Mouse (Mus musculus): Measurements from ENCODE around the gene D430041D05Rik. TPM values are rescaled to one million over a fixed set of nuclear protein-coding genes. Genes with fewer than 3 reads are reported as not detected.

D430041D05Rik gene
- not detected in 2 replicates for polyA plus RNA-seq (2012; ENCODE audit: insufficient read depth, insufficient read length, missing spikeins)

DNA sequence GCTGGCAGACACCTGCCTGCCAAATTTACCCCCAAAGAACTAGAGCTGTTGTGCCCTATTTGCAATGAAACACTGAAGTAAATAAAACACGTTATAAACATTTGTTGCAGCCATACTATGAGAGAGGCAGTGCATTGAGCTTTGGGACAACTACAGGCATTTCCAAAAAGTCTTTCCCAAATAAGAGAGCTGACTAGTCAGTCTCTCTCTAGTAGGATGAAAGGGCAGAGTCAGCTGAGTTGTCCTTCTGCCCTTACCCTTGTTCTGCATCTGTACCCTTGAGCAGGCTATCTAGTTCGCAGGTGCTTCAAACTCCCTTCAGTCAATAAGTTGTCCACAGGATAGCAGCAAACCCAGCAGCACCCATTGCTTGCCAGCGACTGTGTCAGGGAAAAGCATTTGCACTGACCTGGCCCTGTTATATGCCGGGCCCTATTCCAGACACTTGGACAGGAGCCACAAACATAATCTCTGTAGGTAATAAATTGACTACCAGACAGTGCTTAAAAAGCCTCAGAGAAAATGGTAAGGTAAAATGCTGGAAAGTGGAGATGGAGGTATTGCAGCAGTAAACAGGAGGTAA lies at the start of gene D430041D05Rik:
TSS of gene D430041D05Rik (minus strand) at position 51 of the 583 bp plus-strand sequence.
- TF ChIP-seq POLR2A (IDR thresholded peaks at IDR 0.05; ENCODE audit: borderline replicate concordance, low read depth, low read length) (no peak), CTCF (IDR thresholded peaks at IDR 0.05; ENCODE audit: low read depth, low read length) (no peak)
- H3K4me1 ChIP-seq (ENCODE audit: control insufficient read depth, insufficient read depth, low read length): no peaks in the 10 kb centered on the region
- no peak within 1 kb of the TSS for H3K27ac ChIP-seq (ENCODE audit: insufficient read depth, low read depth, low read length)
- peak within 1 kb of the TSS; percentile 24 for H3K4me3 ChIP-seq (ENCODE audit: insufficient read depth, low read length)

DNA sequence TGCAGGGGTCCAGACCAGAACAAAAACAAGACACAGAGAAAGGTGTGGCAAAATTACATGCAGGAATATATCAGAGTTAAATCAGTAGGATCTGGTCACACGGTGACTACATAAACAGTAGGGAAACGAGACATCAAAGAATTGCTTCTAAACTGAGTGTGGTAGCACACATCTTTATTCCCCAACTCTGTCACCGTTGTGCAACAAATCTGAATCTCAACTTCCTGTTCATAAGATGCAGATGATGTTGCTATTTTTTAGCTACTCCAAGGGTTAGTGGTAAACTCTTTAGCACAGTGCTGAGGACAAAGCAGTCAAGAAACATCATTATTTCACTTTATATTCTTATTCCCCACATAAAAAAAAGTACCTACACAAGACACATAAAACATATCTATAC lies 49.2 kb upstream of the D430041D05Rik start:
- H3K4me3 ChIP-seq (ENCODE audit: insufficient read depth, low read length): no peak overlapping the region
- TF ChIP-seq POLR2A (IDR thresholded peaks at IDR 0.05; ENCODE audit: borderline replicate concordance, low read depth, low read length) (no peak), CTCF (IDR thresholded peaks at IDR 0.05; ENCODE audit: low read depth, low read length) (no peak)
- peaks cover 24% of the 10 kb centered on the region for H3K4me1 ChIP-seq (ENCODE audit: control insufficient read depth, insufficient read depth, low read length)
- no peak overlapping the region for H3K27ac ChIP-seq (ENCODE audit: insufficient read depth, low read depth, low read length)

DNA sequence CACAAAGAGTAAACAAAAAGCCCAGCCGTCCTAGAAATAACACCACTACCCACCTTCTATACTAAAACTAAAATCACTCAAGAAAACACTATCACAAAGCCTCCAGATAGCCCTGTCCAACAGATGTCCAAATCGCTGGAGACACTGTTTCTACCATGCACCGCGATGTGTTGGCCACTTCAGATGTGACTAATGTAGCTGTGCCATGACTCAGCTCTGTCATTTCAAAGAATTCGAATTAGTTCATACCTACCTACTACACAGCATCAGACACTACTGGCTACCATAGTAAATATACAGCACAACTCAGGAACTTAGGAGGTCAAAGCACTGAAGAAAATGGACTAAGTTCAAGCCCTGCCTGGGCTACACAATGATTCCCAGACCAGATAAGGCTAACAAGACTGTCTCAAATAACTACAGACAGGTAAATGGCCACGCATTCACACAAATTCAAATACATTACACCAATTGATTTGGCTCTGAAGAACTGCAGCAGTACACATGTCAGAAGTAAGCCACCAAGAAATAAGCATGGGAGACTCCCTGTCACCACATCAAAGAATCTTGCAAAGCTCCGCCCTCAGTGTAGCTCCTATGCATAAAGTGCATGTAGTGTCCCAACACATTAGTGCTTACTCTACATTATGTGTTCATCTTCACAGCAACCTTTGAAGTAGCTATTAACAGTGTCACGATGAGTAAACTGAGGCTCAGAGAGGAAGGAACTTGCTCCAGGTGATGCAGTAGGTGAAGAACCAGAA lies 47.9 kb upstream of the D430041D05Rik start:
- Histone ChIP-seq H3K4me1 (ENCODE audit: control insufficient read depth, insufficient read depth, low read length) (peaks cover 31% of the 10 kb centered on the region), H3K27ac (ENCODE audit: insufficient read depth, low read depth, low read length) (no peak overlapping the region), H3K4me3 (ENCODE audit: insufficient read depth, low read length) (no peak overlapping the region)
- TF ChIP-seq CTCF (IDR thresholded peaks at IDR 0.05; ENCODE audit: low read depth, low read length): no peak
- no peak for TF ChIP-seq POLR2A (IDR thresholded peaks at IDR 0.05; ENCODE audit: borderline replicate concordance, low read depth, low read length)

DNA sequence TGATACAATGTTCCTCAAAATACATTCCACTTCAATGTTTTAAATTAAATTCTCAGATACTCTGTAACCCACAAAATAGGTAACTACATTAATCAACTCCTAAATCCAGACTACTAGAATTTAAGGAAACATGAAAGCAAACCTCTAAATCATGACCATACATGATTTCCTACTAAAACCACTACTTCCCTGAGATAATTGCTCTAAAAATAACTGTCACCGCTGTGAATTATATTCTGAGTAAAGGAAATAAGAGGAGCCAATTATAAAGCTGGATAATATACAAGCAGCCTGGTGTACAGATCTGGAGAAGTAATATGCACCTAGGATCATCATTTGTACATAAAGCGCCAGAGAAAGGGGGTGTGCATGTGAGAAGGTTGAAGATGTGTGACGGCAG lies 46.3 kb upstream of the D430041D05Rik start:
- H3K27ac ChIP-seq (ENCODE audit: insufficient read depth, low read depth, low read length): no peak overlapping the region
- H3K4me3 ChIP-seq (ENCODE audit: insufficient read depth, low read length): no peak overlapping the region
- TF ChIP-seq CTCF (IDR thresholded peaks at IDR 0.05; ENCODE audit: low read depth, low read length): no peak
- TF ChIP-seq POLR2A (IDR thresholded peaks at IDR 0.05; ENCODE audit: borderline replicate concordance, low read depth, low read length): no peak
- H3K4me1 ChIP-seq (ENCODE audit: control insufficient read depth, insufficient read depth, low read length): peaks cover 31% of the 10 kb centered on the region

DNA sequence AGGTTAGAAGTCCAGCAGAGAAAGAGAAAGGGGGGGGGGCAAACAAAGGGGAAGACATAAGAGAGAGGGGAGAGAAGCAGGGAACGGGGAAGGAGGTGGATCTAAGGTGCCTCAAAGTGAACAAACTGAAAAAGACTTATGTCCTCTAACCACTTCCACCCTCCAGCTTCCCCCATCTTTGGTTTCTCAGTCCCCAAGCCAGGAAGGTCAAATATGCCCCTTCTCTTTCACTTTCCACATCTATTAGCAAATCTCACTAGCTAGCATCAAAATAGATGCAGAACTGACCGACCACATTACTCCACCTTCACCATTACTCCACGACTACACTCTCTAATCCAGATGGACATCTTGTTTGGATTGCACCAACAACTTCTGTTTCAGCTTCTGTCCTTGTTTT lies 39.9 kb upstream of the D430041D05Rik start:
- TF ChIP-seq CTCF (IDR thresholded peaks at IDR 0.05; ENCODE audit: low read depth, low read length): no peak
- TF ChIP-seq POLR2A (IDR thresholded peaks at IDR 0.05; ENCODE audit: borderline replicate concordance, low read depth, low read length): no peak

DNA sequence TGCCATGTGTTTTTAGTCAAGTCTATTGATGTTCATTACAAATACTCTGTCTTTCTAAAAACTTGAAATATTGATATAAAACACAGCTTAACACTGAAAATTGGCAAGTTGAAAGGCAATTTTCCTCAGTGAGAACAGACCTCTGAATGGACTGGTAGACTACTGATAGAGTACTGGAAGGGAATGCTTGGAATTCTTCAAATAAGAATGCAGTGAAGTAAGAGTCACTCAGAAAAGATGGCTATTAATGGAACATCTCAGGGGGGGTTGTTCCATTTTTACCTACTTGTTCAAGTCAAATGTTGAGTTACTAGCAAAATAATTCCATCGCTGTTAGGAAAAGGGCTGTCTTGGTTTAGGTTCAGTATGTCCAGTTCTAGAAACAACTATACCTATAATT lies 38.4 kb upstream of the D430041D05Rik start:
- no peak overlapping the region for H3K4me3 ChIP-seq (ENCODE audit: insufficient read depth, low read length)
- no peak overlapping the region for H3K27ac ChIP-seq (ENCODE audit: insufficient read depth, low read depth, low read length)
- no peak for TF ChIP-seq CTCF (IDR thresholded peaks at IDR 0.05; ENCODE audit: low read depth, low read length)
- TF ChIP-seq POLR2A (IDR thresholded peaks at IDR 0.05; ENCODE audit: borderline replicate concordance, low read depth, low read length): no peak
- peaks cover 13% of the 10 kb centered on the region for H3K4me1 ChIP-seq (ENCODE audit: control insufficient read depth, insufficient read depth, low read length)

More for the DNA sequence above, 39.9 kb upstream of the D430041D05Rik start:
- H3K4me1 ChIP-seq (ENCODE audit: control insufficient read depth, insufficient read depth, low read length): peaks cover 20% of the 10 kb centered on the region
- no peak overlapping the region for H3K4me3 ChIP-seq (ENCODE audit: insufficient read depth, low read length)
- no peak overlapping the region for H3K27ac ChIP-seq (ENCODE audit: insufficient read depth, low read depth, low read length)

DNA sequence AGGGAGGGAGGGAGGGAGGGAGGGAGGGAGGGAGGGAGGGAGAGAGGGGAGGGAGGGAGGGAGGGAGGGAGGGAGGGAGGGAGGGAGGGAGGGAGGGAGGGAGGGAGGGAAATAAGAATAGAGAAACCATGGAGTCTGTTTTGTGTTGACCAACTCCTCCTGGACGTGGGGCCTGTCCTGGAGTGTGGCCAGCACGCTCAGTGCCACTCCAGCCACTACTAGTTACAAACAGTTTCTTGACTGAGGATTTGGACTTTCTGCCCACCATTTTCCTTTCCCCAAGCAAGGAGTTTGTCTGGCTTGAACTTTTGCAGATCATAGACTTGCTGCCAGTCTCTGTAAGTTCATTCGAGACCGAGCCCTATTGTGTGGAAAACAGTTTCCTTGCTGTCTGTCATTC lies 37.4 kb upstream of the D430041D05Rik start:
- TF ChIP-seq POLR2A (IDR thresholded peaks at IDR 0.05; ENCODE audit: borderline replicate concordance, low read depth, low read length) (no peak), CTCF (IDR thresholded peaks at IDR 0.05; ENCODE audit: low read depth, low read length) (no peak)
- no peak overlapping the region for H3K4me3 ChIP-seq (ENCODE audit: insufficient read depth, low read length)
- H3K27ac ChIP-seq (ENCODE audit: insufficient read depth, low read depth, low read length): no peak overlapping the region
- H3K4me1 ChIP-seq (ENCODE audit: control insufficient read depth, insufficient read depth, low read length): peaks cover 12% of the 10 kb centered on the region

DNA sequence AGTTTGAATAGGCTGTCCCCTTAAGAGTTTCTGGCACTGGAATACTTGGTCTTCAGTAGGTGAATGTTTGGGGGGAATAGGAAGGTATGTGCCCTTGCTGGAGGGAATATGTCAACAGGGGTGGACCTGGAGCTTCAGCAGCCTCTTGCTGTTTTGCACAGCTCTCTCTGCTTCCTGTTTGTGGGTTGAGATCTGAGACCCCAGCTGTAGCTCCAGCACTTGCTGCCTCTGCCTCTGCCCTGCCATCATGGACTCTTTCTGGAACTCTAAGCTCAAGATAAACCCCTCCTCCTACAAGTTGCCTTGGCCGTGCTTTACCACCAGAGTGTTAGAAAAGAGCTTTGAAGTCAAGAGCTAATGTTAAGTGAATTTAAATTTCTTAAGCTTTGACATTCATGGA lies 35.2 kb upstream of the D430041D05Rik start:
- peaks cover 8% of the 10 kb centered on the region for H3K4me1 ChIP-seq (ENCODE audit: control insufficient read depth, insufficient read depth, low read length)
- no peak overlapping the region for H3K4me3 ChIP-seq (ENCODE audit: insufficient read depth, low read length)
- H3K27ac ChIP-seq (ENCODE audit: insufficient read depth, low read depth, low read length): no peak overlapping the region
- TF ChIP-seq CTCF (IDR thresholded peaks at IDR 0.05; ENCODE audit: low read depth, low read length): no peak
- no peak for TF ChIP-seq POLR2A (IDR thresholded peaks at IDR 0.05; ENCODE audit: borderline replicate concordance, low read depth, low read length)

DNA sequence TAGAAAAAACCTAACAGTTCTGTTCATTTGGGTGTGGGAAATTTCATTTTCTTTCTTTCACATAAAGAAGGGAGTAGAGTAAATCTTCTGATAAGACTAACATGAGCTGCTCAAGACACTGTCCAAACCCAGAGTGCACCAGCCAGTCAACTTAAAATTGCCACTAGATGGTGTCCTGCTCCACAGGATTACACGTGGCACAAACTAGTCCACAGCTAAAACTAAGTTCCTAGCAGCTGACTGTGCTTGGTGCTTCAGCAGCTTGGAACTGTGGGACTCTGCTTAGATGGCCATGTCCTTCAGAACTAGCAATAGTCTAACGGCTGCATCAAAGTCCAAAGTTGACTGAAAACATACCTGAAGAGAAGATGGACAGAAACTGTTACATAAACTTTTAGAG lies 34.0 kb upstream of the D430041D05Rik start:
- TF ChIP-seq POLR2A (IDR thresholded peaks at IDR 0.05; ENCODE audit: borderline replicate concordance, low read depth, low read length) (no peak), CTCF (IDR thresholded peaks at IDR 0.05; ENCODE audit: low read depth, low read length) (peak; percentile 26; the same call in 1 of the 2 replicates)
- Histone ChIP-seq H3K27ac (ENCODE audit: insufficient read depth, low read depth, low read length) (no peak overlapping the region), H3K4me3 (ENCODE audit: insufficient read depth, low read length) (no peak overlapping the region), H3K4me1 (ENCODE audit: control insufficient read depth, insufficient read depth, low read length) (no peaks in the 10 kb centered on the region)

DNA sequence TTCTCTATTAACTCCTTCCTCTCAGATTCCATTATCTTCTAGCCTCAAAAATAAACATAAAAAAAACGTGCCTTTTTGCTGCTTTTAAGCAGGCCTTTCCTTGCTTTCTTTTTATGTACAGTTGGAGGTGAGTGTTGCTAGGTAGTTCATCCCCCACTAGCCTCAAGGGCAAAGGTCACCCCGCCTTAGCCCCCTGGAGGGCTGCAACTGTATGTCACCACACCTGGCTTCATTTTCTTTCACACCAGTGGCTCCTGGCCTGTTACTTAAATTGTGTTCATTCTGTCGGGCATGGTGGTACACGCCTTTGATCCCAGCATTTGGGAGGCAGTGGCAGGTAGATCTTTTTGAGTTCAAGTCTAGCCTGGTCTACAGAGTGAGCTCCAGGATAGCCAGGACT lies 31.5 kb upstream of the D430041D05Rik start:
- H3K27ac ChIP-seq (ENCODE audit: insufficient read depth, low read depth, low read length): no peak overlapping the region
- H3K4me1 ChIP-seq (ENCODE audit: control insufficient read depth, insufficient read depth, low read length): no peaks in the 10 kb centered on the region
- H3K4me3 ChIP-seq (ENCODE audit: insufficient read depth, low read length): no peak overlapping the region
- TF ChIP-seq POLR2A (IDR thresholded peaks at IDR 0.05; ENCODE audit: borderline replicate concordance, low read depth, low read length) (no peak), CTCF (IDR thresholded peaks at IDR 0.05; ENCODE audit: low read depth, low read length) (no peak)
